In the genomic region with DNA sequence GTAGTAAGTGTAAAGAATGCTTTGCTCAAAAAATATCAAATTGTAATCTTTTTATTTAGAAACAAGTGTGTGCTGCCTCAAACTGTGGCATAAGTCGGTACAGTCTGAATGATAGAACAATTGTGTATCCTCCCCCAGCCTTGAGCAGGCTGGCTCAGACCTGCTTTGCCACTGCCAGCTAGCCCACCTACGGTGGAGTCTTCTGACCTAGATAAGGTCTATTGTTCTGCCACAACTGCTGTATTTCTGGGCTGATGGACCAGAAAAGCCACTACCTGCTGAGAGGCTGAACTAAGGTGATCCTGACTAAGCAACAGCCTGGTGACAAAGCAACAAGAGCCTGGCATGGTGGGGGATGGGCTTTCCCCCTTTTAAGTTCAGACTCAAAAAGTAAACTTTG, we compare ENCODE assay signal across 38 mouse cellular contexts. TPM values are rescaled to one million over a fixed set of nuclear protein-coding genes. Genes with fewer than 3 reads are reported as not detected.
DNase-seq lines count a peak whose midpoint lies in the region; ATAC-seq and TF ChIP-seq lines count a peak whose summit lies in the region.
"Had no signal": no experiment of that assay in that cellular context is flagged by ENCODE, and none has a peak within 500 bp of the region (broad histone marks: within the 10 kb centered on the region; RNA-seq: fewer than 3 reads in every experiment).

No protein-coding gene starts in this region.

- no peak overlapping the region for H3K9ac ChIP-seq in embryonic facial prominence, embryonic 14.5 days (ENCODE audit: low read depth, low read length)
- no peak overlapping the region for H3K9ac ChIP-seq in midbrain, embryonic 12.5 days (replicated peaks)
- no peak overlapping the region for H3K9ac ChIP-seq in midbrain, postnatal 0 days (replicated peaks; ENCODE audit: low read length, poor library complexity, severe bottlenecking)
- H3K9ac ChIP-seq: embryonic facial prominence, embryonic 13.5 days; hindbrain, embryonic 14.5 days; limb, embryonic 15.5 days; neural tube, embryonic 13.5 days; stomach, embryonic 15.5 days had no signal

- 53% methylated on average over 2 of the region's 2 CpGs for WGBS in embryonic facial prominence, embryonic 14.5 days
- 39% methylated on average over 2 of the region's 2 CpGs for WGBS in embryonic facial prominence, embryonic 10.5 days
- 20% methylated on average over 2 of the region's 2 CpGs for WGBS in midbrain, embryonic 12.5 days
- 10% methylated on average over 2 of the region's 2 CpGs for WGBS in midbrain, postnatal 0 days

- no peaks in the 10 kb centered on the region for H3K36me3 ChIP-seq in embryonic facial prominence, embryonic 14.5 days (ENCODE audit: control insufficient read depth, insufficient read depth, low read length)
- no peaks in the 10 kb centered on the region for H3K36me3 ChIP-seq in embryonic facial prominence, embryonic 10.5 days (replicated peaks)
- no peaks in the 10 kb centered on the region for H3K36me3 ChIP-seq in midbrain, embryonic 12.5 days
- no peaks in the 10 kb centered on the region for H3K36me3 ChIP-seq in midbrain, postnatal 0 days (ENCODE audit: insufficient read depth, low read length)
- H3K36me3 ChIP-seq: embryonic facial prominence, embryonic 13.5 days; limb, embryonic 15.5 days; neural tube, embryonic 13.5 days; stomach, embryonic 15.5 days had no signal

- no peak overlapping the region for H3K27ac ChIP-seq in embryonic facial prominence, embryonic 14.5 days (replicated peaks; ENCODE audit: low read depth, low read length)
- no peak overlapping the region for H3K27ac ChIP-seq in embryonic facial prominence, embryonic 10.5 days (replicated peaks)
- no peak overlapping the region for H3K27ac ChIP-seq in midbrain, embryonic 12.5 days (replicated peaks)
- H3K27ac ChIP-seq in midbrain, postnatal 0 days (ENCODE audit: low read depth, low read length): no peak overlapping the region
- H3K27ac ChIP-seq: embryonic facial prominence, embryonic 13.5 days; gastrocnemius, adult 2 months; hindbrain, embryonic 14.5 days; kidney, postnatal 0 days; limb, embryonic 15.5 days; neural tube, embryonic 13.5 days; stomach, embryonic 15.5 days had no signal

- DNase-seq in embryonic facial prominence, embryonic 14.5 days (ENCODE audit: low spot score): peak; percentile 1
- DNase-seq in embryonic facial prominence, embryonic 10.5 days (ENCODE audit: low spot score): no peak
- no peak for DNase-seq in midbrain, postnatal 0 days (ENCODE audit: low spot score)
- DNase-seq in R1 (ENCODE audit: low read depth, low spot score): peak; percentile 8
- DNase-seq in brain, embryonic 18.5 days (ENCODE audit: low read depth, low spot score): peak; percentile 2
- DNase-seq in urinary bladder, postnatal 14 days (ENCODE audit: low spot score): no peak
- DNase-seq: adrenal gland, postnatal 14 days; B cell, adult 2 months; cerebellum, adult 18-20 months; gastrocnemius, adult 2 months; kidney, adult 18-20 months; left cerebral cortex, postnatal 4 days; lung, postnatal 4 days; right cerebral cortex, adult 18-20 months; right cerebral cortex, postnatal 4 days; thymus, postnatal 36 days had no signal

- no peaks in the 10 kb centered on the region for H3K27me3 ChIP-seq in embryonic facial prominence, embryonic 14.5 days (replicated peaks; ENCODE audit: control insufficient read depth, insufficient read depth, low read length)
- no peaks in the 10 kb centered on the region for H3K27me3 ChIP-seq in embryonic facial prominence, embryonic 10.5 days (replicated peaks; ENCODE audit: low read depth, poor library complexity, severe bottlenecking)
- H3K27me3 ChIP-seq in midbrain, embryonic 12.5 days: no peaks in the 10 kb centered on the region
- H3K27me3 ChIP-seq in midbrain, postnatal 0 days (ENCODE audit: insufficient read depth, low read length): no peaks in the 10 kb centered on the region
- H3K27me3 ChIP-seq: CH12.LX; embryonic facial prominence, embryonic 13.5 days; limb, embryonic 15.5 days; neural tube, embryonic 13.5 days; stomach, embryonic 15.5 days had no signal

- ATAC-seq in embryonic facial prominence, embryonic 14.5 days (ENCODE audit: low read depth): no peak
- peak; percentile 27; the same call in 1 of the 2 replicates for ATAC-seq in midbrain, embryonic 12.5 days (ENCODE audit: low FRiP score, low read depth)
- ATAC-seq in midbrain, postnatal 0 days (ENCODE audit: low FRiP score): no peak
- ATAC-seq: inflammation-experienced regulatory T-cells, adult 6 months had no signal

- no peaks in the 10 kb centered on the region for H3K9me3 ChIP-seq in embryonic facial prominence, embryonic 14.5 days (ENCODE audit: control insufficient read depth, low read length)
- H3K9me3 ChIP-seq in embryonic facial prominence, embryonic 10.5 days: no peaks in the 10 kb centered on the region
- H3K9me3 ChIP-seq in midbrain, embryonic 12.5 days: no peaks in the 10 kb centered on the region
- H3K9me3 ChIP-seq in midbrain, postnatal 0 days (ENCODE audit: low read length): no peaks in the 10 kb centered on the region
- H3K9me3 ChIP-seq: embryonic facial prominence, embryonic 13.5 days; limb, embryonic 15.5 days; neural tube, embryonic 13.5 days; stomach, embryonic 15.5 days had no signal

- TF ChIP-seq CTCF in midbrain, postnatal 0 days (IDR thresholded peaks at IDR 0.05): no peak

- H3K4me3 ChIP-seq in embryonic facial prominence, embryonic 14.5 days (ENCODE audit: low read depth, low read length): no peak overlapping the region
- no peak overlapping the region for H3K4me3 ChIP-seq in embryonic facial prominence, embryonic 10.5 days
- no peak overlapping the region for H3K4me3 ChIP-seq in midbrain, embryonic 12.5 days
- H3K4me3 ChIP-seq in midbrain, postnatal 0 days (ENCODE audit: low read depth, low read length): no peak overlapping the region
- H3K4me3 ChIP-seq: embryonic facial prominence, embryonic 13.5 days; gastrocnemius, adult 2 months; limb, embryonic 15.5 days; myocyte; neural tube, embryonic 13.5 days; stomach, embryonic 15.5 days had no signal

- no peaks in the 10 kb centered on the region for H3K4me1 ChIP-seq in embryonic facial prominence, embryonic 14.5 days (ENCODE audit: control insufficient read depth, insufficient read depth, low read length)
- no peaks in the 10 kb centered on the region for H3K4me1 ChIP-seq in embryonic facial prominence, embryonic 10.5 days
- H3K4me1 ChIP-seq in midbrain, embryonic 12.5 days: no peaks in the 10 kb centered on the region
- no peaks in the 10 kb centered on the region for H3K4me1 ChIP-seq in midbrain, postnatal 0 days (ENCODE audit: insufficient read depth, low read length)
- H3K4me1 ChIP-seq: embryonic facial prominence, embryonic 13.5 days; limb, embryonic 15.5 days; neural tube, embryonic 13.5 days; stomach, embryonic 15.5 days had no signal

- no peak overlapping the region for H3K4me2 ChIP-seq in embryonic facial prominence, embryonic 14.5 days (ENCODE audit: low read depth, low read length)
- H3K4me2 ChIP-seq in midbrain, embryonic 12.5 days (replicated peaks): no peak overlapping the region
- no peak overlapping the region for H3K4me2 ChIP-seq in midbrain, postnatal 0 days (ENCODE audit: low read depth, low read length, poor library complexity, severe bottlenecking)
- H3K4me2 ChIP-seq: embryonic facial prominence, embryonic 13.5 days; hindbrain, embryonic 14.5 days; limb, embryonic 15.5 days; neural tube, embryonic 13.5 days; stomach, embryonic 15.5 days had no signal

RNA-seq across cellular contexts. Expression of a gene that starts 10.0 kb away (rescaled TPM):
- polyA plus RNA-seq in embryonic facial prominence, embryonic 14.5 days (2014; fragmentation: Nextera tagmentation; extraction: Ambion mirVana): 0.13 and 0.22 TPM in 2 replicates
- polyA plus RNA-seq in embryonic facial prominence, embryonic 10.5 days (2016; fragmentation: Nextera tagmentation; extraction: Ambion mirVana): not detected in 2 replicates
- not detected in 2 replicates for polyA plus RNA-seq in midbrain, embryonic 12.5 days (2016; fragmentation: Nextera tagmentation; extraction: Ambion mirVana)
- not detected in 2 replicates for total RNA-seq in midbrain, postnatal 0 days (2014; rRNA removed)
- polyA plus RNA-seq in midbrain, postnatal 0 days (2015; fragmentation: Nextera tagmentation; extraction: Ambion mirVana): not detected in 2 replicates
- total RNA-seq: adrenal gland, postnatal 14 days; CH12.LX; gastrocnemius, adult 2 months; gastrocnemius, postnatal 4 days; heart, adult 8-10 months; heart, postnatal 25 days; layer of hippocampus, postnatal 10 days; left cerebral cortex, adult 8-10 months; left cerebral cortex, postnatal 4 days; megakaryocyte-erythroid progenitor cell, adult 5-6 weeks; MEL had no signal
- polyA plus RNA-seq: cortical plate, adult 2 months; embryonic facial prominence, embryonic 13.5 days; heart, embryonic 14.5 days; hindbrain, embryonic 14.5 days; inflammation-experienced regulatory T-cells, adult 6 months; kidney, postnatal 0 days; large intestine, adult 2 months; limb, embryonic 15.5 days; liver, embryonic 16.5 days; lung, embryonic 16.5 days; myocyte; neural tube, embryonic 13.5 days; stomach, embryonic 15.5 days had no signal

RNA-seq across cellular contexts. Expression of a gene that starts 10.5 kb away (rescaled TPM):
- 0.17 and 0.22 TPM in 2 replicates for polyA plus RNA-seq in embryonic facial prominence, embryonic 14.5 days (2014; fragmentation: Nextera tagmentation; extraction: Ambion mirVana)
- polyA plus RNA-seq in embryonic facial prominence, embryonic 10.5 days (2016; fragmentation: Nextera tagmentation; extraction: Ambion mirVana): not detected in 2 replicates
- polyA plus RNA-seq in midbrain, embryonic 12.5 days (2016; fragmentation: Nextera tagmentation; extraction: Ambion mirVana): not detected in 2 replicates
- total RNA-seq in midbrain, postnatal 0 days (2014; rRNA removed): not detected in 2 replicates
- polyA plus RNA-seq in midbrain, postnatal 0 days (2015; fragmentation: Nextera tagmentation; extraction: Ambion mirVana): not detected in 2 replicates
- total RNA-seq: adrenal gland, postnatal 14 days; CH12.LX; gastrocnemius, adult 2 months; gastrocnemius, postnatal 4 days; heart, adult 8-10 months; heart, postnatal 25 days; layer of hippocampus, postnatal 10 days; left cerebral cortex, adult 8-10 months; left cerebral cortex, postnatal 4 days; megakaryocyte-erythroid progenitor cell, adult 5-6 weeks; MEL had no signal
- polyA plus RNA-seq: cortical plate, adult 2 months; embryonic facial prominence, embryonic 13.5 days; heart, embryonic 14.5 days; hindbrain, embryonic 14.5 days; inflammation-experienced regulatory T-cells, adult 6 months; kidney, postnatal 0 days; large intestine, adult 2 months; limb, embryonic 15.5 days; liver, embryonic 16.5 days; lung, embryonic 16.5 days; myocyte; neural tube, embryonic 13.5 days; stomach, embryonic 15.5 days had no signal

RNA-seq across cellular contexts. Expression of a gene that starts 19.8 kb away (rescaled TPM):
- polyA plus RNA-seq in embryonic facial prominence, embryonic 14.5 days (2014; fragmentation: Nextera tagmentation; extraction: Ambion mirVana): 0.10 TPM in 1 of 2 replicates, not detected in the other
- not detected in 2 replicates for polyA plus RNA-seq in embryonic facial prominence, embryonic 10.5 days (2016; fragmentation: Nextera tagmentation; extraction: Ambion mirVana)
- polyA plus RNA-seq in midbrain, embryonic 12.5 days (2016; fragmentation: Nextera tagmentation; extraction: Ambion mirVana): not detected in 2 replicates
- not detected in 2 replicates for total RNA-seq in midbrain, postnatal 0 days (2014; rRNA removed)
- polyA plus RNA-seq in midbrain, postnatal 0 days (2015; fragmentation: Nextera tagmentation; extraction: Ambion mirVana): not detected in 2 replicates
- total RNA-seq: adrenal gland, postnatal 14 days; CH12.LX; gastrocnemius, adult 2 months; gastrocnemius, postnatal 4 days; heart, adult 8-10 months; heart, postnatal 25 days; layer of hippocampus, postnatal 10 days; left cerebral cortex, adult 8-10 months; left cerebral cortex, postnatal 4 days; megakaryocyte-erythroid progenitor cell, adult 5-6 weeks; MEL had no signal
- polyA plus RNA-seq: cortical plate, adult 2 months; embryonic facial prominence, embryonic 13.5 days; heart, embryonic 14.5 days; hindbrain, embryonic 14.5 days; inflammation-experienced regulatory T-cells, adult 6 months; kidney, postnatal 0 days; large intestine, adult 2 months; limb, embryonic 15.5 days; liver, embryonic 16.5 days; lung, embryonic 16.5 days; myocyte; neural tube, embryonic 13.5 days; stomach, embryonic 15.5 days had no signal

RNA-seq across cellular contexts. Expression of a gene that starts 25.4 kb away (rescaled TPM):
- polyA plus RNA-seq in embryonic facial prominence, embryonic 14.5 days (2014; fragmentation: Nextera tagmentation; extraction: Ambion mirVana): not detected in 2 replicates
- polyA plus RNA-seq in embryonic facial prominence, embryonic 10.5 days (2016; fragmentation: Nextera tagmentation; extraction: Ambion mirVana): not detected in 2 replicates
- not detected in 2 replicates for polyA plus RNA-seq in midbrain, embryonic 12.5 days (2016; fragmentation: Nextera tagmentation; extraction: Ambion mirVana)
- not detected in 2 replicates for total RNA-seq in midbrain, postnatal 0 days (2014; rRNA removed)
- not detected in 2 replicates for polyA plus RNA-seq in midbrain, postnatal 0 days (2015; fragmentation: Nextera tagmentation; extraction: Ambion mirVana)
- total RNA-seq: CH12.LX; gastrocnemius, adult 2 months; gastrocnemius, postnatal 4 days; heart, adult 8-10 months; heart, postnatal 25 days; layer of hippocampus, postnatal 10 days; left cerebral cortex, adult 8-10 months; left cerebral cortex, postnatal 4 days; megakaryocyte-erythroid progenitor cell, adult 5-6 weeks; MEL had no signal
- polyA plus RNA-seq: cortical plate, adult 2 months; embryonic facial prominence, embryonic 13.5 days; heart, embryonic 14.5 days; hindbrain, embryonic 14.5 days; inflammation-experienced regulatory T-cells, adult 6 months; kidney, postnatal 0 days; large intestine, adult 2 months; limb, embryonic 15.5 days; liver, embryonic 16.5 days; lung, embryonic 16.5 days; myocyte; neural tube, embryonic 13.5 days; stomach, embryonic 15.5 days had no signal

RNA-seq across cellular contexts. Expression of a gene that starts 25.9 kb away (rescaled TPM):
- not detected in 2 replicates for polyA plus RNA-seq in embryonic facial prominence, embryonic 14.5 days (2014; fragmentation: Nextera tagmentation; extraction: Ambion mirVana)
- not detected in 2 replicates for polyA plus RNA-seq in embryonic facial prominence, embryonic 10.5 days (2016; fragmentation: Nextera tagmentation; extraction: Ambion mirVana)
- not detected in 2 replicates for polyA plus RNA-seq in midbrain, embryonic 12.5 days (2016; fragmentation: Nextera tagmentation; extraction: Ambion mirVana)
- total RNA-seq in midbrain, postnatal 0 days (2014; rRNA removed): not detected in 2 replicates
- not detected in 2 replicates for polyA plus RNA-seq in midbrain, postnatal 0 days (2015; fragmentation: Nextera tagmentation; extraction: Ambion mirVana)
- total RNA-seq: adrenal gland, postnatal 14 days; CH12.LX; gastrocnemius, adult 2 months; gastrocnemius, postnatal 4 days; heart, adult 8-10 months; heart, postnatal 25 days; layer of hippocampus, postnatal 10 days; left cerebral cortex, adult 8-10 months; left cerebral cortex, postnatal 4 days; megakaryocyte-erythroid progenitor cell, adult 5-6 weeks; MEL had no signal
- polyA plus RNA-seq: cortical plate, adult 2 months; embryonic facial prominence, embryonic 13.5 days; heart, embryonic 14.5 days; hindbrain, embryonic 14.5 days; inflammation-experienced regulatory T-cells, adult 6 months; kidney, postnatal 0 days; large intestine, adult 2 months; limb, embryonic 15.5 days; liver, embryonic 16.5 days; lung, embryonic 16.5 days; myocyte; neural tube, embryonic 13.5 days; stomach, embryonic 15.5 days had no signal

Comparison
In these comparisons a context has a peak if more than half of its experiments do, and no peak if none do; other contexts are left out.
1. DNase-seq: peak in embryonic facial prominence, embryonic 14.5 days (single experiment), R1 (single experiment) and brain, embryonic 18.5 days (single experiment); none in embryonic facial prominence, embryonic 10.5 days (single experiment), midbrain, postnatal 0 days (single experiment) and urinary bladder, postnatal 14 days (single experiment).